Mouse (Mus musculus) ES-CJ7 (cell line): ENCODE results near the gene Igfbp2.

Source experiments
- DNase-seq: peaks from one replicate; pipeline ENCODE4 v3.0.0; 2011; ENCODE audit warnings: low read depth, low spot score

Gene Igfbp2

GRCm38 (mm10) chr1:72854337-72855237 lies 30.3 kb downstream of the Igfbp2 start:
- peak; percentile 77 for DNase-seq

GRCm38 (mm10) chr1:72855729-72856128 lies 31.4 kb downstream of the Igfbp2 start:
- DNase-seq: no peak

- DNase-seq: no peak
Observed at GRCm38 (mm10) chr1:72856209-72856909, 32.1 kb downstream of the Igfbp2 start.

DNA sequence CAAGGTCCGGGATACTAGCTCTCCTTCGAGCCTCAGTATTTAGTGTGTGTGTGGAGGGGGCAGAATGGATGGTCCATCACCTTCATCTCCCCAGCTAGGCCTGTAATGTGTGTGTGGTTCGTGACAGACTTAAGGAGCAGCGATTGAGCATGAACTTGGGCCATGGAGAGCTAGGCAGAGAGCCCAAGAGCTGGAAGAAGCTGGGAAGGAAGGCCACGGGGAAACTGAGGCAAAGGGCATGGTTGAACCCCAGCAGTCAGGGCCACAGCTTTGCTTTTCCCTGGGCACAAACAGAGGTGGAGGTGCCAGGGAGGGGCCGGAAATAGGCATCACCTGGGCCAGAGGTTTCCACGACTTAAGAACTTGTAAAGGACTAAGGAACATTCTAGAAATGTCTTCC lies 32.8 kb downstream of the Igfbp2 start:
- DNase-seq: no peak

DNA sequence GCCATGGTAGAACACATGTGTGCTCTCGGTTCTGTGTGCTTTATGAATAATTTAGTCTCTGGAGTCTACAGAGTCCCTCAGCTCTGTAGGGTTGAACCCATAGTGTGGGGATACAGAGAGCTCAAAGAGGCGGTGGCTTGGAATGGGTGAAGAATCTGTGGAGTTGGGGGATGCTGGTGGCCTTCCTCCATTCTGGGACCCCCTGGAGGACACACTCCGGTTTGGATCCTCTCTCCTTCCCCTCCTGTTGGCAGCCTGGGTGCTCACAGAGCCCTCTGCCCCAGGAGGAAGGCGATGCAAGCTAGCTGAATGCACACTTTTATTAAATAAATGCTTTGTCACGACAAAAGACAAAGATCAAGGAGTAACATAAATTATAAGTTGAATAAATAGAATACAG lies 33.3 kb downstream of the Igfbp2 start:
- DNase-seq: no peak

GRCm38 (mm10) chr1:72858286-72858685 lies 34.0 kb downstream of the Igfbp2 start:
- DNase-seq: no peak

DNA sequence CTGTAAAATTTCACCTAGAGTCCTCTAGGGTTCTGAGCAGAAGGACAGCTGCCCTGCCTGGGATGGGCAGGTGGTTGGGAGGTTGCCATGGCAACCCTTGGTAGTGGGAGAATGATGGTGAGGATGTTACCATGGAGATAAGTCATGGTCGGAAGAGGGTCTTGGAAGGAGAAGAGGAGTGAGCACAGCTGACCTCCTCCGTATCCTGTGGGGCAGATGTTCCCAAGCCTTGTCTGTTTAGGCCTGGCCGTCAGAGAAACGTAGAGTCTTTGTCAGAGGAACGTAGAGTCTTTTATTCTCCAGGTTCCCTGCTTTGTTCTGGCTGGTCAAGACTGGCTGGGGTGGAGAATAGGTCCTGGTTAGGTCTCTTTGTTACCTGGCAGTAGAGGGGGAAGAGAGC lies 34.6 kb downstream of the Igfbp2 start:
- peak; percentile 68 for DNase-seq

GRCm38 (mm10) chr1:72859963-72860362 lies 35.7 kb downstream of the Igfbp2 start:
- DNase-seq: no peak

DNA sequence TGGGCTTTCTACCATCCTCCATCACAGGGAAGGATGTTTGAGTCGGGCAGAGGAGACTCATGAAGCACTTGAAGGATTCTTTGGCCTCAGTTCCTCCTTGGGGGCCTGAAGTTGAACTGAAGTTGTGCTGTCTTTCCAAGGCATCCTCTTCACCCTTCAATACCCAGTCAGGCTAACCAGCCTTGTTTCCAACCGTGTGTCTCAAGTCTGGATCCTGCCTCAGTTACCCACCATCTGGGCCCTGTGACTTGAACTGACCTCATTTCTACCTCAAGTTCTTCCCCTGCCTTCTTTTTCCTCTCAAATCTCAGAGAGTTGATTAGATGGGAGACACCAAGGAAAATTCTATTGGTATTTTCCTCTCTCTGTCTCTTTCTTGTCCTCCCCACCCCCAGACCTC lies 36.2 kb downstream of the Igfbp2 start:
- DNase-seq: no peak

DNA sequence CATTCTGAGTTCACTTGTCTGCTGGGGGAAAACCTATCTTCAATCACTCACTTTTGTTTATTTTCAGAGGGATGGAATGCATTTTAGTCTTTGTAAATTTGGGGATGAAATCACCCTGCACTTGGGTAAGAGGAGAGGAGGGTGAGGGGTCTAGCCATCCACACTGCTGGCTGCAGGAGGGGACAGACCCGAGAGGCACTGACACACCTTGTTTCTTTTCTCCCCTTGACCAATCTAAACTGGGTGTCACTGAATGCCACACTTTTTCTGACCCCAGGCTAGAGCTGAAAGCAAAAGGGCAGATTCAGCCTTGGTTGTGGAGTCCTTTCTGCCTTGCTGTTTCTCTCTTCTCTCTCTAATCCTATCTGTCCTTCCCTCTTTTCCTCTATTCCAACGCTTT lies 37.4 kb downstream of the Igfbp2 start:
- DNase-seq: no peak

DNA sequence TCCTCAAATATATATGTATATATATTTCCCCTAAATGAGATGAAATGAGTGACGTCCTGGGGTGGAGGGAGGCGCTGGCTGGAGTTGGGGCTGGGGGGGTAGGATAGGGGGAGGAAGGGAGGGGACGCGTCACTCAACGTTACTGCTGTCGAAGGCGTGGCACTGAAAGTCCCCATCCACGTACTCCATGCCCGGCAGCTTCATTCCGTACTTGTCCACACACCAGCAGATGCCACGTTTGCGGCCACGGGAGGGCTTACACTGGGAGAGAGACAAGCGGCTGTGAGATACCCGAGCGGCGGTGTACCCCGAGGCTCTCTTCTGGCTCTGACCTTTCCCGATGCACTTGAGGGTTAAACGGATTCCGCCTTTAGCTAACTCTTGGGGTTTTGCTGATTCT lies 37.9 kb downstream of the Igfbp2 start:
- DNase-seq: no peak

GRCm38 (mm10) chr1:72863692-72864091 lies 39.4 kb downstream of the Igfbp2 start:
- DNase-seq: no peak

DNA sequence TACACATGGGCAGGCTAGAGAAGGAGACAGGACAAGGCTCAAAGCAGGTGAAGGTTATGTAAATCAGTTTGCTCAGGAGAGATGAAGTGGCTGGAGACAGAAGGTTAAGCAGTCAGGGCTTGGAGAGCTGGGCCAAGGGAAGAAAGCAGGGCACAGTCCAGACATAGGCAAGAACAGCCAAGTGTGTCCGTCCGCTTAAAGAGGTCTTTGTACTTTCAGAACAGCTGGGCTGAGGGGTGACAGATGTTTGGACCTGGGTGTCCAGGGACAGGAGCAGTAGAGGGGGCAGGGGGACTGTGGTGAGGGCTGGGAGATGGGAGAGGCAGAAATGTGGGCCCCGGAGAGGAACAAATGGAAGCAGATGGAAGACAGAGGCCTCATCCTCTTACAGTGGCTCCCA lies 40.0 kb downstream of the Igfbp2 start:
- DNase-seq: no peak

- DNase-seq: peak; percentile 86
Observed at GRCm38 (mm10) chr1:72865900-72866299, 41.6 kb downstream of the Igfbp2 start.

DNA sequence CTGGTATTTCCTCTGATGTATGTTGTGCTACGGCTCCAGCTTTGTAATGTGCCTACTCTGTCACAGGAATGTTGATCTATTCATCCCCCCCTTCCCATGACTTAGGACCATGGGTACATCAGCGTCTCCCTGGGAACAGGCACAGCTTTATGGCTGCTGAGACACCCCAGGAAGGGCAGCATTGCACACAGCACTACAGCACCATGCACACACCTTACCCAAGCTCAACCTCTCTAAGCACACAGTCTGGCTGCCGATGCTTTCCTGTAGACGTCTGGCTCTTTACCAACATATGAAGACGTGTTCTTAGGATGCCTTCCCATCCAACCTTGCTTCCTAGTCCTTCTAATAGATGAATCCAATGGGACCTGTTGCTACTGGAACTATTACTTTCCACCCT lies 42.1 kb downstream of the Igfbp2 start:
- no peak for DNase-seq

GRCm38 (mm10) chr1:72867346-72867745 lies 43.0 kb downstream of the Igfbp2 start:
- DNase-seq: no peak

DNA sequence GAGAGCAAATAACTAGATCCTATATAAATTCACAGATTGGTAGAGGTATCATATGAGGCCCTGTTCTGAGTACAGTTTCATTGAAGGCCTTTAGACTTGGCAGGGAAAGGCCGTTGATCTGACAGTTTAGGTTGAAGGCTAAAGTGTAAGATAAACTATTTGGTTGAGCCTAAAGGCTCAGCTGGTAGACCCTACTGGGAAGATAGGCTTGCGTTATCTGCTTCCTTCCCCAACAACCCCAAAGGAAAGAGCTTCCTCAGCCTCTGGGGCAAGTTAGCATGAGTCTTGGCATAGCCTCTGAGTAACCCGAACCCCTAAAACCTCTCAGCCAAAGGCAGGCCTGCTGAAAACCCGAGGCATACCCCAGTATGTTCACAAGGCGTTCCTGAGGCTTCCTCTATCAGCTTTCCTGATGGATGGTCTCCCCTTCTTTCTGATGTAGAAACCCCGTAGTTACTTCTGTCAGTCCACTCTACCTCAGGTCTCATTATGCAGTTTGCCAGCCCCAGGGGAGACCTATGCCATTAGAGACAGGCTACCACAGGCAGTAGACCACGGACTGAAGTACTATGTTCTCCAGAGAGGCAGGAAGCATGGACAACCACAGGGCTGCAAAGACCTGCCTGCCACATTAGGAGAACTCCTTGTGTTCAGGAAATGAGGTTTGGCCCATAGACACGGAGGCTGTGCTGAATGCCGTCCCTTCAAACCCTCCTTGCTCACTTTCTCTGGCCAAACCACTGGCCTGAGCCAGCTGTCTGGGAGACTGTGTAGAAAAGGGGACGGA lies 44.3 kb downstream of the Igfbp2 start:
- no peak for DNase-seq

DNA sequence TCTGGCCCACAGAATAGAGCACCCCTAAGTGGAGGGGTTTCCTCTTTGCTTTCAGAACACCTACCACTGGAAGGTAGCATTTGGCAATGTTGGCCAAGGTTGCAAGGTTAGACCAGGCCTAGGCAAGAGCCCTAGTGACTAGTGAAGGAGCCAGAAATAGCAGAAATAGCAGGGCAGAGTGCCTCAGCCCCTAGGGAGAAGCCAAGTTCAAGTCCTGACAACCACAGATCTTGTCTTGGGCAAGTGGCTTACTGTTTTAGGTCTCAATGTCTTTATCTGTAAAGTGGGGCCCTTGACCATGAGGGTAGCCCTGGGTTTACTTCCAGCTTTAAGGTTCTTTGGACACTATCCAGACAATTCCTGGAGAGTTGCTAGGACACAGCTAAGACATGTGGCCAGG lies 45.0 kb downstream of the Igfbp2 start:
- DNase-seq: no peak

- DNase-seq: peak; percentile 91
Observed at GRCm38 (mm10) chr1:72869681-72870614, 45.6 kb downstream of the Igfbp2 start.

DNA sequence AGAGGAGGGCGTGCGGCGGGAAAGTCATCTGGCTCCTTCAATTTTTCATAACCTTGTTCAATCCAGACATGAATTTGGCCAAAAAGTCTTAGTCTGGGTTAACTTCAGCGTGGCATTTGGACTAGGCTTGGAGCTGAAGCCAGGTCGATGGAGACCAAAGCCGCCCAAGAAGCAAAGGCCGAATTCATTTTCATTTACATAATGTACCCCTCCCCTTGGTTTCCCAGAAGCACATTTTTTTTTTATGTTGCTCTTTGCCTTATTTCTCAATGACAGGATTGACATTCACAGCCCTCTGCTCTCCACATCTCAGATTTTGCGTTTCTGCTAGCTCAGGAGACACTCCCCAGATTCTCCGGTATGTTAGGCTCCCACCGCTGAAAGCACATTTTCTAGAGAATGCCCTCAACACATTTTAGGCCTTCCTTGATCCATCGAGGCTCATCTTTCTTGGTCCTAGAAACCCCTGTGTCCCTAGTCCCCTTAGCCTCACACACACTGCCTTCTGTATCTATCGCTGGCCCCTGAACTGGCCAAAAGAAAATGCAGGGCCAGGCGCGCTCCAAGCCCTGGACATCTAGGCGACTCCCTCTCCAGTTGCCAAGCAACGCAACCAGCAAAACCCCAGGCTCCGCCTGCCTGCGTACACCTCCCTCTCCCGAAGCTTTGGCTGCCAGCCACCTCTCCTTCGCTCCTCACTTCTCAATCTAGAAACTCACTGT lies 46.5 kb downstream of the Igfbp2 start:
- DNase-seq: peak; percentile 77

DNA sequence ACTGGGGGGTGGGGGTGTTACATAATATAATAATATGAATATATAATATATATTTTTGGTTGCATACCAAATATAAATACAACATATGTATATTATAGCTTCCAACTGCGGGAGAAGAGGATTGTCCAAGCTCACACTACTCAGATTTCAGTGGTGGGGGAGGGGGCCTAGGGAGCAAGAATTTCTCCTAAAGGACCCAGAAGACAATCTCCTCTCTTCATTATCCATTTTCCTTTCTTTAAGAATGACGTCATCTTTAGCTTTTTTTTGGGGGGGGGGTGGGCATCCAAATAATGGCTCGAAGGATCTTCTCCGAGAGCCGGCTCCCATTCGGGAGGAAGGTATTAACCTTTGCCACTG lies 47.0 kb downstream of the Igfbp2 start:
- no peak for DNase-seq
